Comparison of ENCODE assay signal across 18 mouse cellular contexts in genomic region chr1:37496591-37497280, GRCm38 (mm10). TPM values are rescaled to one million over a fixed set of nuclear protein-coding genes. Genes with fewer than 3 reads are reported as not detected.
A peak's percentile ranks its signal among the peaks of the same experiment; 100 is the strongest.
DNase-seq lines count a peak whose midpoint lies in the region; ATAC-seq and TF ChIP-seq lines count a peak whose summit lies in the region.
"Had no signal": no experiment of that assay in that cellular context is flagged by ENCODE, and none has a peak within 500 bp of the region (broad histone marks: within the 10 kb centered on the region; RNA-seq: fewer than 3 reads in every experiment).

No protein-coding gene starts in this region.

- no peaks in the 10 kb centered on the region for H3K79me2 ChIP-seq in heart, adult 2 months (replicated peaks; ENCODE audit: control insufficient read depth, insufficient read depth, low read length)

- peaks cover 14% of the 10 kb centered on the region for H3K36me3 ChIP-seq in heart, adult 2 months (ENCODE audit: control insufficient read depth, insufficient read depth, low read length)
- no peaks in the 10 kb centered on the region for H3K36me3 ChIP-seq in heart, embryonic 10.5 days
- H3K36me3 ChIP-seq: heart, embryonic 13.5 days; limb, embryonic 13.5 days; midbrain, embryonic 15.5 days; neural tube, embryonic 13.5 days had no signal

- no peak for TF ChIP-seq POLR2A in heart, adult 2 months (IDR thresholded peaks at IDR 0.05; ENCODE audit: insufficient read depth, low read depth, low read length)

- no peak overlapping the region for H3K4me3 ChIP-seq in heart, adult 2 months
- no peak overlapping the region for H3K4me3 ChIP-seq in heart, embryonic 10.5 days
- H3K4me3 ChIP-seq: heart, embryonic 13.5 days; hindbrain, embryonic 13.5 days; left cerebral cortex, adult 2 months; limb, embryonic 13.5 days; midbrain, embryonic 15.5 days; neural tube, embryonic 13.5 days had no signal

- intact Hi-C loops in heart, adult 2 months (cut with DNase I) = no loop called here
- intact Hi-C loops in heart, postnatal 14 days (cut with DNase I) = no loop called here

- H3K4me1 ChIP-seq in heart, adult 2 months (ENCODE audit: control insufficient read depth, insufficient read depth, low read length) = peaks cover 10% of the 10 kb centered on the region
- H3K4me1 ChIP-seq in heart, embryonic 10.5 days = 0 out of 2 replicates have a peak, but pooled peaks cover 2% of the 10 kb centered on the region

- no peaks in the 10 kb centered on the region for H3K27me3 ChIP-seq in heart, adult 2 months (ENCODE audit: control insufficient read depth, insufficient read depth, low read length)
- no peaks in the 10 kb centered on the region for H3K27me3 ChIP-seq in heart, embryonic 10.5 days (ENCODE audit: insufficient read depth, poor library complexity, severe bottlenecking)
- H3K27me3 ChIP-seq: limb, embryonic 13.5 days had no signal

- no peak for TF ChIP-seq EP300 in heart, adult 2 months (IDR thresholded peaks at IDR 0.05; ENCODE audit: insufficient read depth, low read depth, low read length)

- H3K9ac ChIP-seq in heart, adult 2 months (ENCODE audit: low read depth, low read length) = 0 out of 2 replicates have a peak overlapping the region, but pooled peaks have one; percentile 15
- H3K9ac ChIP-seq: heart, embryonic 13.5 days; hindbrain, embryonic 13.5 days; limb, embryonic 13.5 days; midbrain, embryonic 15.5 days; neural tube, embryonic 13.5 days had no signal

- H3K27ac ChIP-seq in heart, adult 2 months = peak overlapping the region; percentile 38
- no peak overlapping the region for H3K27ac ChIP-seq in heart, embryonic 10.5 days
- H3K27ac ChIP-seq: heart, embryonic 13.5 days; hindbrain, embryonic 13.5 days; left cerebral cortex, adult 2 months; limb, embryonic 13.5 days; midbrain, embryonic 15.5 days; neural tube, embryonic 13.5 days had no signal

- no peaks in the 10 kb centered on the region for H3K9me3 ChIP-seq in heart, embryonic 10.5 days
- H3K9me3 ChIP-seq: heart, embryonic 13.5 days; hindbrain, embryonic 13.5 days; limb, embryonic 13.5 days; midbrain, embryonic 15.5 days; neural tube, embryonic 13.5 days had no signal

- no peak for TF ChIP-seq CTCF in heart, adult 2 months (IDR thresholded peaks at IDR 0.05)

- WGBS in heart, adult 2 months = 46% methylated on average over 11 of the region's 11 CpGs
- 57% methylated on average over 11 of the region's 11 CpGs for WGBS in heart, embryonic 10.5 days

- ATAC-seq in inflammation-experienced regulatory T-cells, adult 6 months = peak; percentile 42
- ATAC-seq: midbrain, embryonic 15.5 days had no signal

- no peak for DNase-seq in heart, adult 2 months
- no peak for DNase-seq in heart, postnatal 14 days
- peak; percentile 46 for DNase-seq in thymus, postnatal 0 days (ENCODE audit: low spot score)
- DNase-seq in thymus, postnatal 25 days = no peak
- peak; percentile 26 to 43 for DNase-seq in natural killer cell, adult 2 months (ENCODE audit: low spot score in 2 of 2)
- DNase-seq in adrenal gland, adult (ENCODE audit: inconsistent age in 2 of 2, low spot score in 1 of 2) = no peak
- DNase-seq in heart, embryonic 10.5 days (ENCODE audit: low spot score) = no peak
- DNase-seq: adrenal gland, adult 2 months; cerebellum, postnatal 36 days; gastrocnemius, postnatal 10 days; kidney, adult 9 months had no signal

RNA-seq across cellular contexts. Expression of gene Mgat4a, which starts 44.1 kb away (rescaled TPM):
- 10 to 100 TPM in 1 of 2 experiments, 1 to 10 TPM in 1; 8.7 to 11.8 TPM for total RNA-seq in heart, adult 2 months (2021)
- polyA plus RNA-seq in heart, adult 2 months (2012; rRNA removed) = 4.5 and 7.6 TPM in 2 replicates
- total RNA-seq in heart, postnatal 14 days (2021) = 10 to 100 TPM; 16.2 to 16.9 TPM
- 12.7 and 14.7 TPM in 2 replicates for polyA plus RNA-seq in thymus, postnatal 0 days (2015; fragmentation: Nextera tagmentation; extraction: Ambion mirVana)
- 10 to 100 TPM in 1 of 3 experiments, 1 to 10 TPM in 2; 4.4 to 13.2 (median 9.5) TPM for polyA plus RNA-seq in inflammation-experienced regulatory T-cells, adult 6 months (2017; shearing (Covaris generic))
- 1.3 and 3.2 TPM in 2 replicates for polyA plus RNA-seq in heart, embryonic 10.5 days (2016; fragmentation: Nextera tagmentation; extraction: Ambion mirVana)

Comparison
In these comparisons a context has a peak if more than half of its experiments do, and no peak if none do; other contexts are left out.
1. DNase-seq: peak in thymus, postnatal 0 days (single experiment) and natural killer cell, adult 2 months (2 of 2); none in heart, adult 2 months (0 of 2), heart, postnatal 14 days (0 of 2), thymus, postnatal 25 days (single experiment), adrenal gland, adult (0 of 2) and heart, embryonic 10.5 days (single experiment).